Mouse (Mus musculus): ENCODE measurements at regions not wholly inside any gene's neighbourhood (a gene's known extent, or its start where the extent isn't known, plus 50 kb on each side); places are given as distances from the start of the nearest gene placed in this dataset.

GRCm38 (mm10) chr6:116822605-116823004, 105.9 kb upstream of the Tmem72 start:
- no peak for TF ChIP-seq CTCF (IDR thresholded peaks at IDR 0.05; ENCODE audit: borderline replicate concordance, extremely low read depth, insufficient read depth, insufficient read length)
- TF ChIP-seq POLR2A (IDR thresholded peaks at IDR 0.05; ENCODE audit: borderline replicate concordance, extremely low read depth, insufficient read depth, insufficient read length, poor library complexity, severe bottlenecking), result no peak
